Mouse (Mus musculus): Measurements from ENCODE around the gene Xrcc5. TPM values are rescaled to one million over a fixed set of nuclear protein-coding genes. Genes with fewer than 3 reads are reported as not detected.

The Xrcc5 gene
- polyA plus RNA-seq, 1 experiment, result 3.7 TPM

DNA sequence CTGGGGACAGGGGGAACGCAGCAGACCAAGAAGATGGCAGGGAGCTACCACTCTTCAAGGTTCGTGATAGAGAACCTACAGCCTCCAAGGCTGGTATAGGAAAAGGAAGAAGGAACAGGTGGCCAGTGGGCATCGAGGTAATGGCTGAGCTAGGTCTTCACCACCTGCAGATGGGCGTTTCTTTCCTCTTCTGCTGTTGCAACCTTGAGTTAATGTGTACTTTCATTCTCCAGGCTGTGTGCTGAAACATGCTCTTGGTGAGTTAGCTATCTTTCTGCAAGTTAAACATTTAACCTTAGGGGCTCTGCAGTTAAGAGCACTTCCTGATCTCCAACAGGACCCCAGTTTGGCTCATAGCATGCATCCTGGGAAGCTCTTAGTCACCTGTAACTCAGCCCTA, 19.3 kb upstream of the Xrcc5 start:
- no peak for TF ChIP-seq CTCF (IDR thresholded peaks at IDR 0.05; ENCODE audit: control insufficient read depth, insufficient read depth, insufficient replicate concordance, low read depth, low read length)
- TF ChIP-seq POLR2A (IDR thresholded peaks at IDR 0.05; ENCODE audit: control insufficient read depth, low read depth, low read length), result no peak
- H3K27me3 ChIP-seq (ENCODE audit: control insufficient read depth, insufficient read depth, low read length), result no peaks in the 10 kb centered on the region
- H3K4me3 ChIP-seq (ENCODE audit: control insufficient read depth, low read depth, low read length), result no peak overlapping the region
- no peak overlapping the region for H3K27ac ChIP-seq (ENCODE audit: control insufficient read depth, insufficient read depth, low read depth, low read length)
- H3K36me3 ChIP-seq (ENCODE audit: control insufficient read depth, insufficient read depth, low read length), result no peaks in the 10 kb centered on the region
- peaks cover 8% of the 10 kb centered on the region; the same call in 1 of the 2 replicates for H3K4me1 ChIP-seq (ENCODE audit: control insufficient read depth, insufficient read depth, low read length)

DNA sequence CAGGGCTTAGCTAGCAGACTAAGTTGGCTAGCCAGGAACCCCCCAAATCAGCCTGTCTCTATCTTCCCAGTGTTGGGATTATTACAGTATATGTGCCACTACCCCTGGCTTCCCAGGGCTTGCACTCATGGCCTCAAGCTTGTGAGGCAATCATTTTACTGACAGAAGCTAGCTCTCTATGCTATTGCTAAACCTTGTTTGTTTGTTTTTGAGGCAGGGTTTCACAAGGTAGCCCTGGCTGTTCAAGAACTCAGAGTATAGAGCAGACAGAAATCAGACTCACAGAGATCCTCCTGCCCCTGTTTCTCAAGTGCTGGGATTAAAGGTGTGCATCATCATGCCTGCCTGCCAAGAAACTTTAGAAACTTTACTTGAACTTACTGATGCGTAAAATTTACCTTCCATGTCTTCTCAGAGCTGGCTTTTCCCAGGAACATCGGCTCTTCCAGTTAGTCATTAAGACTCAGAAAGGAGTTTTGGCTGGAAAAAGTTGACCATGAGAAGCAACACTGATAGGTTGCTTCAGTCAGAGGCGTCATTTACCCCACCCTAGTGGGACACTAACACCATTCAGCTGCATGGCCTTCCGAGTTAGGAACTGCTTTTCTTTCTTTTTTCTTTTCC, 18.6 kb upstream of the Xrcc5 start:
- Histone ChIP-seq H3K27ac (ENCODE audit: control insufficient read depth, insufficient read depth, low read depth, low read length) (no peak overlapping the region), H3K4me3 (ENCODE audit: control insufficient read depth, low read depth, low read length) (no peak overlapping the region), H3K4me1 (ENCODE audit: control insufficient read depth, insufficient read depth, low read length) (peaks cover 6% of the 10 kb centered on the region; the same call in 1 of the 2 replicates), H3K27me3 (ENCODE audit: control insufficient read depth, insufficient read depth, low read length) (no peaks in the 10 kb centered on the region), H3K36me3 (ENCODE audit: control insufficient read depth, insufficient read depth, low read length) (no peaks in the 10 kb centered on the region)
- no peak for TF ChIP-seq POLR2A (IDR thresholded peaks at IDR 0.05; ENCODE audit: control insufficient read depth, low read depth, low read length)
- TF ChIP-seq CTCF (IDR thresholded peaks at IDR 0.05; ENCODE audit: control insufficient read depth, insufficient read depth, insufficient replicate concordance, low read depth, low read length), result no peak

DNA sequence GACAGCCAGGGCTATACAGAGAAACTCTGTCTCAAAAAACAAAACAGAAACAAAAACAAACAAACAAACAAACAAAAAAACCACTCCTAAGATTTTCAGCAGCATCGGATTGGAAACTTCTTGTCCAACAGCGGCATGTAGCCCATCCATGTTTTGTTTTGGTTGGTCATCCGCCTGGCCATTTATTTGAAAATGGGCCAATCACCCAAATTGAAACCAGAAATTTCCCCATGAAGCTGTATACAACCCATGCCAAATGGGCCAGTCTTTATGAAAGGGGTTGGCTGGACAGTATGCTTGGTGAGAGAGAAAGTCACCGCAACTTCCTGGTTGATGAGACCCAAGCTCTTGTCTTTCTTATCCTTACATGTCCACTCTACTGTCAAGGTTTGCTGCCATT, 16.3 kb upstream of the Xrcc5 start:
- Histone ChIP-seq H3K4me3 (ENCODE audit: control insufficient read depth, low read depth, low read length) (no peak overlapping the region), H3K27ac (ENCODE audit: control insufficient read depth, insufficient read depth, low read depth, low read length) (no peak overlapping the region), H3K36me3 (ENCODE audit: control insufficient read depth, insufficient read depth, low read length) (no peaks in the 10 kb centered on the region), H3K27me3 (ENCODE audit: control insufficient read depth, insufficient read depth, low read length) (no peaks in the 10 kb centered on the region), H3K4me1 (ENCODE audit: control insufficient read depth, insufficient read depth, low read length) (no peaks in the 10 kb centered on the region)
- no peak for TF ChIP-seq POLR2A (IDR thresholded peaks at IDR 0.05; ENCODE audit: control insufficient read depth, low read depth, low read length)
- no peak for TF ChIP-seq CTCF (IDR thresholded peaks at IDR 0.05; ENCODE audit: control insufficient read depth, insufficient read depth, insufficient replicate concordance, low read depth, low read length)

DNA sequence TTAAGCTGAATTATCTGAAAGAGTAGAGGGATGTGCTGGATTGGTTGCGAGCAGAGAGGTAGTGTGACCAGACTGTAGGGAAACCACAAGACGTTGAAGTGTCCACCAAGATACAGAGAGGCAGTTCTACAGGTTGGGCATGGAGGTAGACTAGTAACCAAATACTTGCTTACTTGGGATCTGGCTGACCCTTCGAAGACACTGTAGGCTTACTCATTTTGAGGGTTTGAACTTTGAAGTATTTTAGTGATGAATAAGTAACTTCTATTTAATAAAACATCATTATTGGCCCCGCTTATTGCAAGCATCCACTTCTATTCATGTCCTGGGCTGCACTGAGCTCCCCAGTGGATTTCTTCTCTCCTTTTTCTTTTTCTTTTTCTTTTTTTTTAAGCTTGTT, 15.8 kb upstream of the Xrcc5 start:
- H3K4me3 ChIP-seq (ENCODE audit: control insufficient read depth, low read depth, low read length), result no peak overlapping the region
- TF ChIP-seq POLR2A (IDR thresholded peaks at IDR 0.05; ENCODE audit: control insufficient read depth, low read depth, low read length), result no peak
- no peak for TF ChIP-seq CTCF (IDR thresholded peaks at IDR 0.05; ENCODE audit: control insufficient read depth, insufficient read depth, insufficient replicate concordance, low read depth, low read length)
- no peak overlapping the region for H3K27ac ChIP-seq (ENCODE audit: control insufficient read depth, insufficient read depth, low read depth, low read length)
- no peaks in the 10 kb centered on the region for H3K36me3 ChIP-seq (ENCODE audit: control insufficient read depth, insufficient read depth, low read length)
- no peaks in the 10 kb centered on the region for H3K27me3 ChIP-seq (ENCODE audit: control insufficient read depth, insufficient read depth, low read length)
- H3K4me1 ChIP-seq (ENCODE audit: control insufficient read depth, insufficient read depth, low read length), result no peaks in the 10 kb centered on the region

DNA sequence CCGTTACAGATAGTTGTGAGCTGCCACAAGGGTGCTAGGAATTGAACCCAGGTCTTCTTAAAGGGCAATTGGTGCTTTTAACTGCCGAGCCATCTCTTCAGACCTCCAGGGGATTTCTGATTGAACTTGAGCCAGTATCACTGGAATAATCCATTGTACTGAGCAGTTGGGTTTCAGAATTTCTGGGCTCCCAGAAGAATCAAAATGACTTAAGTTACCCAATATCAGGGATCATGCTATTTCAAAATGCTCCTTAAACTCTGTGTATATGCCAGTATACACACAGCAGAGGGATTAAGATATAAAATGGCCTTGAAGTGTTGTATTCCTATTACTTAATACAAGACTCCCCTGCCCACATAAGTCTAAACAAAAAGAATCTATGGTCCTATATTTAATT, 15.3 kb upstream of the Xrcc5 start:
- no peaks in the 10 kb centered on the region for H3K4me1 ChIP-seq (ENCODE audit: control insufficient read depth, insufficient read depth, low read length)
- H3K27me3 ChIP-seq (ENCODE audit: control insufficient read depth, insufficient read depth, low read length), result no peaks in the 10 kb centered on the region
- TF ChIP-seq CTCF (IDR thresholded peaks at IDR 0.05; ENCODE audit: control insufficient read depth, insufficient read depth, insufficient replicate concordance, low read depth, low read length) (no peak), POLR2A (IDR thresholded peaks at IDR 0.05; ENCODE audit: control insufficient read depth, low read depth, low read length) (no peak)
- no peak overlapping the region for H3K4me3 ChIP-seq (ENCODE audit: control insufficient read depth, low read depth, low read length)
- H3K27ac ChIP-seq (ENCODE audit: control insufficient read depth, insufficient read depth, low read depth, low read length), result no peak overlapping the region
- no peaks in the 10 kb centered on the region for H3K36me3 ChIP-seq (ENCODE audit: control insufficient read depth, insufficient read depth, low read length)

DNA sequence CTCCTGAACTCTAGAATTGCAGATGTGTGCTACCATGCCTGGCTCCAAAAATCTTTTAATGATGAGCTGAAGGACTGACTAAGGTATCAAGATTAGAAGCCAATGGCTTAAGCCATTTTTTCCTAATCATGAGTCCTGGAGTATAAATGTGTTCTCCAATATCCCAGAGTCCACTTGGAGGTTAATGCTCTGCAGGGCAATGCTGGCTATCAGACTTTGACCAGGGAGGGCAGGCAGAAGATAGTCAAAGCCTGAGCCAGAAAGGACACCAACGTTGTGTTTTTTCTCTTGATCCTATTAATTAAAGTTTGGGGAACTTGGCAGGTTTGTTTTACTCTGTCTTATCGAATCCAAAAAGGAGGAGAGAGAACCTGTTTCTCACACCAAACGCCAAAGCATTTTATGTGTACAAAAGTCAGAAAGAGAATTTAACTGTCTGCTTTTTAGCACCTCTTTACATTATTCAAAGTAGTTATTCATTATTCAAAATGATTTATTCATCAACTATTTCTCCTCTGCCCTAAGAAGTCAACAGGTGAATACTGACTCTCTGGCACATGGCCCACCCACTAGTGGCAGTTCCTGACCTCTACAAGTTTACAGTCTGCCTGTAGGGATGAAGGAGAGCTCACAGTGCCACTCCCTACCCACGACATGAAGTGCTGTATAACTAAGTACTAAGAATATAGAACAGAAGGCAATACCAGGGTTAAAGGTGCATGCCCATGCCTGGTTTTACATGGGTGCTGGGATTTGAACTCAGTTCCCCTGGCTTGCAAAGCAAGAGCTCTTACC, 13.2 kb upstream of the Xrcc5 start:
- Histone ChIP-seq H3K36me3 (ENCODE audit: control insufficient read depth, insufficient read depth, low read length) (no peaks in the 10 kb centered on the region), H3K27me3 (ENCODE audit: control insufficient read depth, insufficient read depth, low read length) (no peaks in the 10 kb centered on the region), H3K27ac (ENCODE audit: control insufficient read depth, insufficient read depth, low read depth, low read length) (no peak overlapping the region), H3K4me3 (ENCODE audit: control insufficient read depth, low read depth, low read length) (no peak overlapping the region), H3K4me1 (ENCODE audit: control insufficient read depth, insufficient read depth, low read length) (no peaks in the 10 kb centered on the region)
- TF ChIP-seq POLR2A (IDR thresholded peaks at IDR 0.05; ENCODE audit: control insufficient read depth, low read depth, low read length) (no peak), CTCF (IDR thresholded peaks at IDR 0.05; ENCODE audit: control insufficient read depth, insufficient read depth, insufficient replicate concordance, low read depth, low read length) (no peak)

DNA sequence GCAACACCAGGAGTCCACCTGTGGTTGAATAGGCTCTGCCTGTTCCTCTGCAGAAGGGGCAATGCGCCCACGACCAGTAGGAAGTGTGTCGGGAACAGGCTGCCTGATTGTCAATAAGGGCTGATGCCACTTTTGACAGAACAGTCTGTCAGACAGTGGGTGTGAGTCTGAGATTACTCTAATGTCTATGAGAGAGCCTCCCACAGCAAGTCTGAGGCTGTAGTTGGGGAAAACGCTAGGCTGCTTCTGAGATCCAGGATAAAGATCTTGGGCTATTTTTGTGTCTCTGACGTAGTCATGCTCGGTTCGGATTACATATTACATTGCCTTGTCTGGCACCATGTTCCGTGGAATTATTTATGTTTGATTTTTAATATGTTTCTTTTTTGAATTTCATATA, 11.5 kb upstream of the Xrcc5 start:
- Histone ChIP-seq H3K36me3 (ENCODE audit: control insufficient read depth, insufficient read depth, low read length) (no peaks in the 10 kb centered on the region), H3K27ac (ENCODE audit: control insufficient read depth, insufficient read depth, low read depth, low read length) (no peak overlapping the region), H3K4me1 (ENCODE audit: control insufficient read depth, insufficient read depth, low read length) (no peaks in the 10 kb centered on the region), H3K27me3 (ENCODE audit: control insufficient read depth, insufficient read depth, low read length) (no peaks in the 10 kb centered on the region), H3K4me3 (ENCODE audit: control insufficient read depth, low read depth, low read length) (no peak overlapping the region)
- TF ChIP-seq POLR2A (IDR thresholded peaks at IDR 0.05; ENCODE audit: control insufficient read depth, low read depth, low read length) (no peak), CTCF (IDR thresholded peaks at IDR 0.05; ENCODE audit: control insufficient read depth, insufficient read depth, insufficient replicate concordance, low read depth, low read length) (no peak)

Data from testis, adult 2 months (tissue).